Mouse (Mus musculus): ENCODE measurements around the gene Krt88. TPM values are rescaled to one million over a fixed set of nuclear protein-coding genes. Genes with fewer than 3 reads are reported as not detected.

Gene Krt88
- polyA plus RNA-seq, 1 experiment from 2014 or later, result not detected

Other genes starting within 250 kb of the Krt88 start
- 6.4 and 7.2 TPM in 2 replicates for gene Grasp, start 223.6 kb upstream of the Krt88 start, polyA plus RNA-seq (2014; fragmentation: Nextera tagmentation; extraction: Ambion mirVana)
- gene Nr4a1, start 193.5 kb upstream of the Krt88 start, polyA plus RNA-seq (2014; fragmentation: Nextera tagmentation; extraction: Ambion mirVana), result 10.1 and 12.1 TPM in 2 replicates
- 63.5 and 64.1 TPM in 2 replicates for gene Atg101, start 163.5 kb upstream of the Krt88 start, polyA plus RNA-seq (2014; fragmentation: Nextera tagmentation; extraction: Ambion mirVana)
- 20.1 and 25.0 TPM in 2 replicates for gene 6030408B16Rik, start 154.5 kb upstream of the Krt88 start, polyA plus RNA-seq (2014; fragmentation: Nextera tagmentation; extraction: Ambion mirVana)
- gene Krt80, start 77.6 kb upstream of the Krt88 start, polyA plus RNA-seq (2014; fragmentation: Nextera tagmentation; extraction: Ambion mirVana), result 2.4 and 4.0 TPM in 2 replicates
- gene Krt7, start 36.7 kb upstream of the Krt88 start, polyA plus RNA-seq (2014; fragmentation: Nextera tagmentation; extraction: Ambion mirVana), result 131 and 148 TPM in 2 replicates
- gene Krt87, start 8.9 kb upstream of the Krt88 start, polyA plus RNA-seq (2014; fragmentation: Nextera tagmentation; extraction: Ambion mirVana), result 0.10 and 0.11 TPM in 2 replicates
- not detected in 2 replicates for gene Krt81, start 16.0 kb downstream of the Krt88 start, polyA plus RNA-seq (2014; fragmentation: Nextera tagmentation; extraction: Ambion mirVana)
- not detected in 2 replicates for gene Krt86, start 25.7 kb downstream of the Krt88 start, polyA plus RNA-seq (2014; fragmentation: Nextera tagmentation; extraction: Ambion mirVana)
- not detected in 2 replicates for gene Krt83, start 43.8 kb downstream of the Krt88 start, polyA plus RNA-seq (2014; fragmentation: Nextera tagmentation; extraction: Ambion mirVana)
- not detected in 2 replicates for gene Gm49425, start 69.5 kb downstream of the Krt88 start, polyA plus RNA-seq (2014; fragmentation: Nextera tagmentation; extraction: Ambion mirVana)
- gene Krt84, start 85.1 kb downstream of the Krt88 start, polyA plus RNA-seq (2014; fragmentation: Nextera tagmentation; extraction: Ambion mirVana), result not detected in 2 replicates
- gene Krt82, start 102.9 kb downstream of the Krt88 start, polyA plus RNA-seq (2014; fragmentation: Nextera tagmentation; extraction: Ambion mirVana), result not detected in 2 replicates
- gene Krt90, start 115.2 kb downstream of the Krt88 start, polyA plus RNA-seq (2014; fragmentation: Nextera tagmentation; extraction: Ambion mirVana), result 0.22 TPM in 1 of 2 replicates, not detected in the other
- 0.45 and 0.52 TPM in 2 replicates for gene Krt75, start 126.2 kb downstream of the Krt88 start, polyA plus RNA-seq (2014; fragmentation: Nextera tagmentation; extraction: Ambion mirVana)
- not detected in 2 replicates for gene Gm5414, start 180.4 kb downstream of the Krt88 start, polyA plus RNA-seq (2014; fragmentation: Nextera tagmentation; extraction: Ambion mirVana)
- not detected in 2 replicates for gene Gm5478, start 199.6 kb downstream of the Krt88 start, polyA plus RNA-seq (2014; fragmentation: Nextera tagmentation; extraction: Ambion mirVana)
- not detected in 2 replicates for gene Krt6b, start 232.5 kb downstream of the Krt88 start, polyA plus RNA-seq (2014; fragmentation: Nextera tagmentation; extraction: Ambion mirVana)
- gene Krt6a, start 246.6 kb downstream of the Krt88 start, polyA plus RNA-seq (2014; fragmentation: Nextera tagmentation; extraction: Ambion mirVana), result 16.8 and 25.8 TPM in 2 replicates

Data from stomach, embryonic 14.5 days (tissue).